Mouse (Mus musculus) 3134 (cell line): ENCODE measurements at regions not wholly inside any gene's neighbourhood (a gene's known extent, or its start where the extent isn't known, plus 50 kb on each side); places are given as distances from the start of the nearest gene placed in this dataset.
"Not testable (repeated sequence)": the region's sequence is repeated elsewhere in the genome, so short reads cannot be mapped to it uniquely, and the experiment has no call there.

ENCODE experiments used
- DNase-seq: peaks from one replicate; pipeline ENCODE4 v3.0.0-alpha.2; 2011; ENCODE audit warnings: low spot score; ENCODE audit not compliant: insufficient read length; ENCODE audit errors: extremely low read depth

GRCm38 (mm10) chr15:3699234-3699814 is 116.0 kb upstream of the Ghr start:
- DNase-seq, result no peak

- no peak for DNase-seq
Measured at GRCm38 (mm10) chr15:3685254-3685653, 102.0 kb upstream of the Ghr start.

GRCm38 (mm10) chr15:3677026-3677425 is 93.7 kb upstream of the Ghr start:
- not testable (repeated sequence) for DNase-seq

- no peak for DNase-seq
Measured at GRCm38 (mm10) chr15:3672586-3672985, 89.3 kb upstream of the Ghr start.

- DNase-seq, result no peak
Measured at GRCm38 (mm10) chr15:3671169-3671568, 87.9 kb upstream of the Ghr start.

GRCm38 (mm10) chr15:3669411-3669810 is 86.1 kb upstream of the Ghr start:
- DNase-seq, result no peak

GRCm38 (mm10) chr15:3668863-3669262 is 85.6 kb upstream of the Ghr start:
- DNase-seq, result no peak

GRCm38 (mm10) chr15:3648741-3649140 is 65.4 kb upstream of the Ghr start:
- DNase-seq, result no peak

- no peak for DNase-seq
Measured at GRCm38 (mm10) chr15:3640091-3640490, 56.8 kb upstream of the Ghr start.
